Mouse (Mus musculus) liver, embryonic 16.5 days (tissue): ENCODE data around the gene Arvcf. TPM values are rescaled to one million over a fixed set of nuclear protein-coding genes. Genes with fewer than 3 reads are reported as not detected.

Experiments
- ATAC-seq: fragments of 200-750 bp; cut with Nextera tagmentation; 2 replicates; pipeline ENCODE4 v1.8.0; 2017; ENCODE audit warnings: low read depth, mild to moderate bottlenecking, moderate number of reproducible peaks, moderate library complexity
- H3K27ac ChIP-seq: fragments of 300-500 bp; sonication (generic); 2 replicates; pipeline ENCODE4 v1.5.1; 2014; ENCODE audit warnings: mild to moderate bottlenecking, low read length
- H3K27me3 ChIP-seq: fragments of 300-500 bp; sonication (generic); 2 replicates; pipeline ENCODE4 v1.6.1; 2014; ENCODE audit warnings: low read depth, low read length, mixed read lengths; ENCODE audit not compliant: control insufficient read depth, insufficient read depth
- H3K36me3 ChIP-seq: fragments of 300-500 bp; sonication (generic); 2 replicates; pipeline ENCODE4 v1.6.1; 2014; ENCODE audit warnings: mild to moderate bottlenecking; ENCODE audit not compliant: control insufficient read depth, insufficient read depth
- H3K4me1 ChIP-seq: fragments of 300-500 bp; sonication (generic); 2 replicates; pipeline ENCODE4 v1.6.1; 2014; ENCODE audit warnings: low read depth, low read length, mixed read lengths; ENCODE audit not compliant: control insufficient read depth
- H3K4me2 ChIP-seq: fragments of 300-500 bp; sonication (generic); 2 replicates; pipeline ENCODE4 v1.6.1; 2014; ENCODE audit warnings: low read depth, low read length, mixed read lengths
- H3K4me3 ChIP-seq: fragments of 300-500 bp; sonication (generic); 2 replicates; pipeline ENCODE4 v1.5.1; 2014; ENCODE audit warnings: low read depth, mild to moderate bottlenecking, low read length
- H3K9ac ChIP-seq: fragments of 300-500 bp; sonication (generic); 2 replicates; pipeline ENCODE4 v1.6.1; 2014; ENCODE audit warnings: low read depth, low read length
- H3K9me3 ChIP-seq: fragments of 300-500 bp; sonication (generic); replicated peaks from 2 replicates; pipeline ENCODE4 v1.6.1; 2016; ENCODE audit warnings: low read length; ENCODE audit not compliant: control insufficient read depth
- WGBS: fragments of 180-500 bp; shearing (Covaris S2); extraction: QIAGEN DNeasy Blood & Tissue Kit; methylation state at CpG from one replicate; pipeline ENCODE4 v1.1.7; 2014; ENCODE audit not compliant: insufficient replicate concordance; 5-methylcytosine and 5-hydroxymethylcytosine counted together
- polyA plus RNA-seq: library from polyadenylated mRNA; unstranded; fragments of >200 nt; fragmentation: Nextera tagmentation; extraction: Ambion mirVana; gene quantifications from 2 replicates; pipeline ENCODE4 v1.2.1, GENCODE M21; 2015

The Arvcf gene
- 8.3 and 8.6 TPM in 2 replicates for polyA plus RNA-seq

- peaks cover 55% of the 10 kb centered on the region for H3K27me3 ChIP-seq
- peak within 1 kb of the TSS; percentile 62 for H3K4me3 ChIP-seq
- ATAC-seq: peak; percentile 56
- under 1% methylated on average over 44 of the region's 44 CpGs for WGBS
- peaks cover 33% of the 10 kb centered on the region for H3K4me1 ChIP-seq
- peak within 1 kb of the TSS; percentile 36 for H3K9ac ChIP-seq
- no peak within 1 kb of the TSS for H3K27ac ChIP-seq
- peak within 1 kb of the TSS; percentile 56 for H3K4me2 ChIP-seq
- H3K36me3 ChIP-seq: no peaks in the 10 kb centered on the region
- no peaks in the 10 kb centered on the region for H3K9me3 ChIP-seq
Measured at GRCm38 (mm10) chr16:18347931-18348600, at the start of gene Arvcf, which contains the start of gene Tango2. Arvcf (plus strand) TSS chr16:18348182. Tango2 (minus strand) TSS chr16:18348103.

DNA sequence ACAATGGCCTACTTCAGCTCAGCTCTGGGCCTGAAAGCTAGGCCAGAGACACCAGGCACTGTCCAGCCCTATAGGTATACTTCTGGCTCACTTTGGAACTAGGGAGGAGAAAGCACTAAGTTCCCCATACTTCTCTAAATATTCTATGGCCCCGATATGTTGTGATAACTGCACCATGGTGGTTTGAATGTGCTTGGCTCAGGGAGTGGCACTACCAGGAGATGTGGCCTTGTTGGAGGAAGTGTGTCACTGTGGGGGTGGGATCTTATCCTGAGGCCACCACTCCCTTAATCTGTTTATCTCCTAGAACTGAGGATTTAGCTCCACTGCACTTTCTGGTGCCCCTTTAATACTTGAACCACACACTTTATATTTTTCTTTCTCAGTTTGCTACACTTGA is 39.8 kb upstream of the Arvcf start:
- 35% methylated on average over 1 of the region's 1 CpGs for WGBS
- no peaks in the 10 kb centered on the region for H3K4me1 ChIP-seq
- H3K27me3 ChIP-seq: no peaks in the 10 kb centered on the region
- H3K36me3 ChIP-seq: peaks cover 10% of the 10 kb centered on the region
- ATAC-seq: no peak
- no peak overlapping the region for H3K4me2 ChIP-seq
- no peak overlapping the region for H3K9ac ChIP-seq
- H3K9me3 ChIP-seq: no peaks in the 10 kb centered on the region
- no peak overlapping the region for H3K4me3 ChIP-seq
- no peak overlapping the region for H3K27ac ChIP-seq

GRCm38 (mm10) chr16:18318992-18319391 is 29.0 kb upstream of the Arvcf start:
- 72% methylated on average over 3 of the region's 3 CpGs for WGBS
- Histone ChIP-seq H3K9ac (no peak overlapping the region), H3K9me3 (no peaks in the 10 kb centered on the region), H3K36me3 (peaks cover 6% of the 10 kb centered on the region), H3K27me3 (no peaks in the 10 kb centered on the region), H3K4me2 (no peak overlapping the region), H3K4me1 (no peaks in the 10 kb centered on the region), H3K27ac (no peak overlapping the region), H3K4me3 (no peak overlapping the region)
- ATAC-seq: no peak

- H3K4me2 ChIP-seq: no peak overlapping the region
- 74% methylated on average over 2 of the region's 2 CpGs for WGBS
- H3K27ac ChIP-seq: no peak overlapping the region
- H3K27me3 ChIP-seq: no peaks in the 10 kb centered on the region
- H3K4me1 ChIP-seq: no peaks in the 10 kb centered on the region
- no peak overlapping the region for H3K4me3 ChIP-seq
- no peaks in the 10 kb centered on the region for H3K9me3 ChIP-seq
- ATAC-seq: no peak
- H3K9ac ChIP-seq: no peak overlapping the region
- H3K36me3 ChIP-seq: peaks cover 6% of the 10 kb centered on the region
Measured at GRCm38 (mm10) chr16:18321443-18321842, 26.5 kb upstream of the Arvcf start.

DNA sequence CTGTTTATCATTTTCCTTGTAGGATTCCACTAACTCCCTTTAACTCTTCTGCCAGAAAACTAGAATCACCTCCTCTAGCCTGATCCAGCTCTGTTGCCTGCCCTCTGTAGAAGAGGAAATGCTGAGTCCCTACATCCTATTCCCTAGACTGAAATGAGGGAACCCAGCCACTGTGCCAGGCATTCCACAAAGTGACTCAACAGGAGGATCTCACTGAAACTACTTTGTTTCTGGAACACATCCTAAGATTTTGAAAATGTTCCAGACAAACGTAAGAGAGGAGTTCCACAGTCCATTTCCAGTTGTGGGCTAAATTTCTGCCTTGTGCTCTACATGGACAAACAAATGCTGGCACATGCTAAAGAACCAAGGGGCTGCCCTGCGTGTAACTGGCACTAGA is 24.5 kb upstream of the Arvcf start:
- no peaks in the 10 kb centered on the region for H3K4me1 ChIP-seq
- WGBS: 82% methylated on average over 2 of the region's 2 CpGs
- H3K4me3 ChIP-seq: no peak overlapping the region
- no peak for ATAC-seq
- H3K9me3 ChIP-seq: no peaks in the 10 kb centered on the region
- H3K36me3 ChIP-seq: peaks cover 6% of the 10 kb centered on the region; the same call in 1 of the 2 replicates
- H3K4me2 ChIP-seq: no peak overlapping the region
- H3K27me3 ChIP-seq: no peaks in the 10 kb centered on the region
- no peak overlapping the region for H3K27ac ChIP-seq
- no peak overlapping the region for H3K9ac ChIP-seq

- Histone ChIP-seq H3K9ac (no peak overlapping the region), H3K27ac (no peak overlapping the region)
Measured at GRCm38 (mm10) chr16:18324031-18324430, 24.0 kb upstream of the Arvcf start.

GRCm38 (mm10) chr16:18325741-18326140 is 22.2 kb upstream of the Arvcf start:
- H3K27me3 ChIP-seq: no peaks in the 10 kb centered on the region
- H3K36me3 ChIP-seq: peaks cover 6% of the 10 kb centered on the region; the same call in 1 of the 2 replicates
- no peak overlapping the region for H3K4me2 ChIP-seq
- no peak overlapping the region for H3K4me3 ChIP-seq
- no peak overlapping the region for H3K9ac ChIP-seq
- H3K4me1 ChIP-seq: no peaks in the 10 kb centered on the region
- 65% methylated on average over 4 of the region's 4 CpGs for WGBS
- H3K27ac ChIP-seq: no peak overlapping the region
- H3K9me3 ChIP-seq: no peaks in the 10 kb centered on the region
- ATAC-seq: no peak

More at GRCm38 (mm10) chr16:18324031-18324430, 24.0 kb upstream of the Arvcf start:
- H3K4me2 ChIP-seq: no peak overlapping the region
- H3K9me3 ChIP-seq: no peaks in the 10 kb centered on the region
- ATAC-seq: no peak
- peaks cover 6% of the 10 kb centered on the region; the same call in 1 of the 2 replicates for H3K36me3 ChIP-seq
- no peaks in the 10 kb centered on the region for H3K4me1 ChIP-seq
- no peak overlapping the region for H3K4me3 ChIP-seq
- no peaks in the 10 kb centered on the region for H3K27me3 ChIP-seq
- 79% methylated on average over 6 of the region's 6 CpGs for WGBS

DNA sequence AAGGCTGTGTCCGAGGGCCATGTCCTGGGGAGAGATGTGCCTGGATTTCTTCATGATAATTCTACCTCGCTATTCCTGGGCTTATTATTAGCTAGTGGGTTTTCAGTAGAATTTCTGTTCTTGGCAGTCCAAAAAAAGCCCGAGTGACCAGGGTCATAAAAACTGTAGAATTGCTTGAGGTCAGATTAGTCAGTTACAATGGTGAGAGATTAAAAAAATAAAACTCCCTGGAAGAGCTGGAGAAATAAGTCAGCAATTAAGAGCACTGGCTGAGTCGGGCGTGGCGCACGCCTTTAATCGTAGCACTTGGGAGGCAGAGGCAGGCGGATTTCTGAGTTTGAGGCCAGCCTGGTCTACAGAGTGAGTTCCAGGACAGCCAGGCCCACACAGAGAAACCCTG is 20.0 kb upstream of the Arvcf start:
- Histone ChIP-seq H3K27ac (no peak overlapping the region), H3K4me2 (no peak overlapping the region), H3K9me3 (no peaks in the 10 kb centered on the region), H3K36me3 (peaks cover 4% of the 10 kb centered on the region), H3K9ac (no peak overlapping the region), H3K27me3 (no peaks in the 10 kb centered on the region), H3K4me1 (no peaks in the 10 kb centered on the region), H3K4me3 (no peak overlapping the region)
- no peak for ATAC-seq
- WGBS: 85% methylated on average over 9 of the region's 9 CpGs

DNA sequence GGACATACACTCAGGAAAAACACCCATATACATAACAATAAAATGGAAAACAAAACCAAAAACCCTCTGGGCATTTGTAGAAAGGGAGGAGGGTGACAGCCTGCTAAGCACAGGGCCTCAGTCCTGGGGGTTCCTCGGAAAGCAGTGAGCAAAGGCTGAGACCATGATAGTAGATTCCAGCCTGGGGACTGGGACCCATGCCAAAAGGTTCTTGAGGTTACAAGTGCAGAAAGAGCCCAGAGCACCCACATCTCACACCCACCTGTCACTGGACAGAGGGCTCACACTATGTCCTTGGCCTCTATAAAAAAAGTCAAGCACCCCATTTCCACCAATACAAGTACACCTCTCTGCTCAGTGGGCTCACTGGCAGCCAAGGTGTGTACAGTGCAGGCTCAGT is 19.5 kb upstream of the Arvcf start:
- WGBS: 76% methylated on average over 1 of the region's 1 CpGs
- ATAC-seq: no peak
- peaks cover 8% of the 10 kb centered on the region for H3K36me3 ChIP-seq
- H3K9ac ChIP-seq: no peak overlapping the region
- H3K4me2 ChIP-seq: no peak overlapping the region
- no peak overlapping the region for H3K27ac ChIP-seq
- H3K9me3 ChIP-seq: no peaks in the 10 kb centered on the region
- no peaks in the 10 kb centered on the region for H3K4me1 ChIP-seq
- H3K4me3 ChIP-seq: no peak overlapping the region
- no peaks in the 10 kb centered on the region for H3K27me3 ChIP-seq
